7 mouse cellular contexts compared by ENCODE assay signal in the genomic region with DNA sequence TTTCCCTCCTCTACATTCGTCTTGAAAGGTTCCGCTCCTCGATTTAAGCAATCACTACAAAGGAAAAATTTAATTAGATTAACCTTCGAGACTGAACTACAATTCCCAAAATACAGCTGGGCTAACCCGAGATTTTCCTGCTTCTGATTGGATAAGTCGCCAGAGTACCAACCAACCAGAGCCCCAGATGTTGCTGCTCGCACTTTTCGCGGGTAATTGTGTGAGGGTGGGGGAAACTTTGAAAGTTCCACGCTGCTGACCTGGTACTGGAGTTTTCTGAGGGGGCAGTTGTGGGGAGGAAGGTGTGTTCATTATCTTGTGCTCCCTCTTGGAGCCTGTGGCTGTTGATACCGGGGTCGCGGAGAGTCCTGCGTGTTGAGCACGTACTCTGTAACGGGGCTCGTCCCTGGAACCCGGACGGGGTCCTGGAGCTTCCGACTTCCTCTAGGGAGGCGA. TPM values are rescaled to one million over a fixed set of nuclear protein-coding genes. Genes with fewer than 3 reads are reported as not detected.
DNase-seq lines count a peak whose midpoint lies in the region; ATAC-seq and TF ChIP-seq lines count a peak whose summit lies in the region.

TSS of gene Rad51b (plus strand) at position 162 of the 456 bp plus-strand sequence.

- H3K9ac ChIP-seq in intestine, postnatal 0 days (ENCODE audit: low read depth, low read length): peak within 1 kb of the TSS; percentile 65
- peak within 1 kb of the TSS; percentile 62 for H3K9ac ChIP-seq in midbrain, embryonic 12.5 days (replicated peaks)

- no peaks in the 10 kb centered on the region for H3K27me3 ChIP-seq in embryonic facial prominence, embryonic 10.5 days (replicated peaks; ENCODE audit: low read depth, poor library complexity, severe bottlenecking)
- H3K27me3 ChIP-seq in intestine, postnatal 0 days (replicated peaks; ENCODE audit: control insufficient read depth, insufficient read depth, low read length): no peaks in the 10 kb centered on the region
- H3K27me3 ChIP-seq in midbrain, embryonic 12.5 days: no peaks in the 10 kb centered on the region
- H3K27me3 ChIP-seq in small intestine, adult 2 months (ENCODE audit: control insufficient read depth, insufficient read depth, low read length): no peaks in the 10 kb centered on the region

- H3K4me2 ChIP-seq in intestine, postnatal 0 days (replicated peaks; ENCODE audit: low read depth): peak within 1 kb of the TSS; percentile 67
- peak within 1 kb of the TSS; percentile 75 for H3K4me2 ChIP-seq in midbrain, embryonic 12.5 days (replicated peaks)

- intact Hi-C loops in left cerebral cortex, postnatal 4 days (cut with DNase I): no loop called here

- ATAC-seq in intestine, postnatal 0 days: peak; percentile 74
- ATAC-seq in midbrain, embryonic 12.5 days (ENCODE audit: low FRiP score, low read depth): peak; percentile 73

- H3K4me3 ChIP-seq in embryonic facial prominence, embryonic 10.5 days: peak within 1 kb of the TSS; percentile 81
- peak within 1 kb of the TSS; percentile 81 for H3K4me3 ChIP-seq in intestine, postnatal 0 days (ENCODE audit: low read depth, low read length)
- H3K4me3 ChIP-seq in midbrain, embryonic 12.5 days: peak within 1 kb of the TSS; percentile 63
- H3K4me3 ChIP-seq in small intestine, adult 2 months (ENCODE audit: low read depth, low read length): peak within 1 kb of the TSS; percentile 88

- peaks cover 13% of the 10 kb centered on the region for H3K4me1 ChIP-seq in embryonic facial prominence, embryonic 10.5 days
- H3K4me1 ChIP-seq in intestine, postnatal 0 days (replicated peaks; ENCODE audit: control insufficient read depth, insufficient read depth, low read length): no peaks in the 10 kb centered on the region
- H3K4me1 ChIP-seq in midbrain, embryonic 12.5 days: peaks cover 14% of the 10 kb centered on the region
- H3K4me1 ChIP-seq in small intestine, adult 2 months (ENCODE audit: control insufficient read depth, insufficient read depth, insufficient read length, low read length): peaks cover 3% of the 10 kb centered on the region; the same call in 1 of the 2 replicates

- no peak for TF ChIP-seq POLR2A in small intestine, adult 2 months (IDR thresholded peaks at IDR 0.05; ENCODE audit: low read depth, low read length)

- DNase-seq in adrenal gland, postnatal 14 days: peak; percentile 87
- DNase-seq in embryonic facial prominence, embryonic 10.5 days (ENCODE audit: low spot score): peak; percentile 86
- DNase-seq in gonadal fat pad, adult 2 months (ENCODE audit: low read depth): peak; percentile 60
- peak; percentile 64 for DNase-seq in left cerebral cortex, postnatal 4 days

- no peak for TF ChIP-seq CTCF in intestine, postnatal 0 days (IDR thresholded peaks at IDR 0.05; ENCODE audit: low read depth)
- no peak for TF ChIP-seq CTCF in small intestine, adult 2 months (IDR thresholded peaks at IDR 0.05; ENCODE audit: extremely low read depth, insufficient read length, insufficient replicate concordance, low read depth, low read length)

- 0 out of 2 replicates have a peak, but pooled peaks cover 5% of the 10 kb centered on the region for H3K36me3 ChIP-seq in embryonic facial prominence, embryonic 10.5 days (replicated peaks)
- peaks cover 5% of the 10 kb centered on the region; the same call in 1 of the 2 replicates for H3K36me3 ChIP-seq in intestine, postnatal 0 days (ENCODE audit: control insufficient read depth, insufficient read depth)
- H3K36me3 ChIP-seq in midbrain, embryonic 12.5 days: peaks cover 4% of the 10 kb centered on the region; the same call in 1 of the 2 replicates
- H3K36me3 ChIP-seq in small intestine, adult 2 months (ENCODE audit: control insufficient read depth, insufficient read depth, low read length): peaks cover 5% of the 10 kb centered on the region

- peak within 1 kb of the TSS; percentile 88 for H3K27ac ChIP-seq in embryonic facial prominence, embryonic 10.5 days (replicated peaks)
- H3K27ac ChIP-seq in intestine, postnatal 0 days (ENCODE audit: low read depth, low read length): peak within 1 kb of the TSS; percentile 61
- peak within 1 kb of the TSS; percentile 39; the same call in 1 of the 2 replicates for H3K27ac ChIP-seq in midbrain, embryonic 12.5 days (replicated peaks)
- H3K27ac ChIP-seq in small intestine, adult 2 months (ENCODE audit: insufficient read depth, low read depth, low read length): peak within 1 kb of the TSS; percentile 55

- WGBS in embryonic facial prominence, embryonic 10.5 days: under 1% methylated on average over 21 of the region's 21 CpGs
- WGBS in intestine, postnatal 0 days: under 1% methylated on average over 21 of the region's 21 CpGs
- whole genome bisulfite sequencing in midbrain, embryonic 12.5 days: under 1% methylated on average over 21 of the region's 21 CpGs
- WGBS in small intestine, adult 2 months: under 1% methylated on average over 21 of the region's 21 CpGs

- H3K9me3 ChIP-seq in embryonic facial prominence, embryonic 10.5 days: no peaks in the 10 kb centered on the region
- H3K9me3 ChIP-seq in intestine, postnatal 0 days (ENCODE audit: control insufficient read depth): no peaks in the 10 kb centered on the region
- no peaks in the 10 kb centered on the region for H3K9me3 ChIP-seq in midbrain, embryonic 12.5 days

RNA-seq across cellular contexts. Expression of gene Rad51b, which starts in this region (rescaled TPM):
- total RNA-seq in adrenal gland, postnatal 14 days (2021): 1.1 and 1.6 TPM in 2 replicates
- polyA plus RNA-seq in embryonic facial prominence, embryonic 10.5 days (2016; fragmentation: Nextera tagmentation; extraction: Ambion mirVana): 6.4 and 8.4 TPM in 2 replicates
- polyA plus RNA-seq in gonadal fat pad, adult 2 months (2012; rRNA removed): 0.72 and 0.90 TPM in 2 replicates
- polyA plus RNA-seq in intestine, postnatal 0 days (2015; fragmentation: Nextera tagmentation; extraction: Ambion mirVana): 1.3 and 1.9 TPM in 2 replicates
- total RNA-seq in left cerebral cortex, postnatal 4 days (2021): under 1 TPM; 0.56 to 0.84 TPM
- 6.5 and 7.6 TPM in 2 replicates for polyA plus RNA-seq in midbrain, embryonic 12.5 days (2016; fragmentation: Nextera tagmentation; extraction: Ambion mirVana)
- polyA plus RNA-seq in small intestine, adult 2 months (2012; rRNA removed): 0.14 and 0.46 TPM in 2 replicates

Comparison
In these comparisons a context has a peak if more than half of its experiments do, and no peak if none do; other contexts are left out.
1. Peak in every context shown above with its lines: DNase-seq, ATAC-seq, H3K4me3 ChIP-seq and H3K27ac ChIP-seq.
2. Peak in DNase-seq in gonadal fat pad, adult 2 months; RNA of the gene not detected or under 1 TPM.
3. Peak in DNase-seq in left cerebral cortex, postnatal 4 days; RNA of the gene not detected or under 1 TPM.